Mouse (Mus musculus) heart, embryonic 11.5 days (tissue): ENCODE data around the gene Lypd3. TPM values are rescaled to one million over a fixed set of nuclear protein-coding genes. Genes with fewer than 3 reads are reported as not detected.
"Not testable (repeated sequence)": the region's sequence is repeated elsewhere in the genome, so short reads cannot be mapped to it uniquely, and the experiment has no call there.

ENCODE experiments used
- ATAC-seq: fragments of 200-750 bp; cut with Nextera tagmentation; replicated peaks from 2 replicates; pipeline ENCODE4 v1.8.0; 2017; ENCODE audit warnings: moderate library complexity; ENCODE audit not compliant: insufficient number of reproducible peaks, low FRiP score, low TSS enrichment
- H3K27ac ChIP-seq: fragments of 300-500 bp; sonication (generic); 2 replicates; pipeline ENCODE4 v1.5.1; 2014; ENCODE audit warnings: mild to moderate bottlenecking, low read depth, low read length
- H3K27me3 ChIP-seq: fragments of 300-500 bp; sonication (generic); 2 replicates; pipeline ENCODE4 v1.6.1; 2014; ENCODE audit warnings: mild to moderate bottlenecking, low read length, mixed read lengths; ENCODE audit not compliant: control insufficient read depth, insufficient read depth
- H3K36me3 ChIP-seq: fragments of 300-500 bp; sonication (generic); 2 replicates; pipeline ENCODE4 v1.6.1; 2014; ENCODE audit warnings: mild to moderate bottlenecking, low read length, moderate library complexity, mixed read lengths; ENCODE audit not compliant: control insufficient read depth, insufficient read depth
- H3K4me1 ChIP-seq: fragments of 300-500 bp; sonication (generic); 2 replicates; pipeline ENCODE4 v1.6.1; 2014; ENCODE audit warnings: low read length; ENCODE audit not compliant: control insufficient read depth, insufficient read depth
- H3K4me2 ChIP-seq: fragments of 300-500 bp; sonication (generic); 2 replicates; pipeline ENCODE4 v1.6.1; 2014; ENCODE audit warnings: mild to moderate bottlenecking, moderate library complexity
- H3K4me3 ChIP-seq: fragments of 300-500 bp; sonication (generic); 2 replicates; pipeline ENCODE4 v1.5.1; 2014; ENCODE audit warnings: low read depth, low read length
- H3K9ac ChIP-seq: fragments of 300-500 bp; sonication (generic); 2 replicates; pipeline ENCODE4 v1.6.1; 2014; ENCODE audit warnings: mild to moderate bottlenecking, low read depth, low read length, moderate library complexity
- H3K9me3 ChIP-seq: fragments of 300-500 bp; sonication (generic); replicated peaks from 2 replicates; pipeline ENCODE4 v1.6.1; 2016; ENCODE audit warnings: low read length; ENCODE audit not compliant: control insufficient read depth
- WGBS: fragments of 180-500 bp; shearing (Covaris S2); extraction: QIAGEN DNeasy Blood & Tissue Kit; methylation state at CpG from one replicate; pipeline ENCODE4 v1.1.7; 2014; ENCODE audit not compliant: insufficient replicate concordance; 5-methylcytosine and 5-hydroxymethylcytosine counted together
- polyA plus RNA-seq: library from polyadenylated mRNA; unstranded; fragments of >200 nt; fragmentation: Nextera tagmentation; extraction: Ambion mirVana; gene quantifications from 2 replicates; pipeline ENCODE4 v1.2.1, GENCODE M21; 2014

The Lypd3 gene
- polyA plus RNA-seq, 1 experiment from 2014 or later = 0.09 TPM

- no peak overlapping the region for H3K9ac ChIP-seq
- no peaks in the 10 kb centered on the region for H3K9me3 ChIP-seq
- no peak overlapping the region for H3K4me2 ChIP-seq
- no peaks in the 10 kb centered on the region for H3K36me3 ChIP-seq
- no peaks in the 10 kb centered on the region for H3K4me1 ChIP-seq
- no peaks in the 10 kb centered on the region for H3K27me3 ChIP-seq
- H3K4me3 ChIP-seq = no peak overlapping the region
- WGBS = 60% methylated on average over 17 of the region's 17 CpGs
- no peak for ATAC-seq
- no peak overlapping the region for H3K27ac ChIP-seq
These were observed 25.0 kb downstream of the Lypd3 start for GRCm38 (mm10) chr7:24661118-24661904.

- H3K9ac ChIP-seq = no peak overlapping the region
- no peak overlapping the region for H3K4me3 ChIP-seq
- H3K36me3 ChIP-seq = no peaks in the 10 kb centered on the region
- 10% methylated on average over 8 of the region's 8 CpGs for WGBS
- H3K4me2 ChIP-seq = no peak overlapping the region
- ATAC-seq = no peak
- H3K4me1 ChIP-seq = no peaks in the 10 kb centered on the region
- no peak overlapping the region for H3K27ac ChIP-seq
- no peaks in the 10 kb centered on the region for H3K9me3 ChIP-seq
- H3K27me3 ChIP-seq = no peaks in the 10 kb centered on the region
These were observed 26.2 kb downstream of the Lypd3 start for GRCm38 (mm10) chr7:24662575-24662974.

GRCm38 (mm10) chr7:24664301-24664700 lies 28.0 kb downstream of the Lypd3 start:
- Histone ChIP-seq H3K36me3 (no peaks in the 10 kb centered on the region), H3K27me3 (no peaks in the 10 kb centered on the region), H3K4me2 (no peak overlapping the region), H3K9ac (no peak overlapping the region), H3K4me3 (no peak overlapping the region), H3K4me1 (no peaks in the 10 kb centered on the region), H3K27ac (no peak overlapping the region), H3K9me3 (no peaks in the 10 kb centered on the region)
- ATAC-seq = no peak
- WGBS = 27% methylated on average over 8 of the region's 8 CpGs

GRCm38 (mm10) chr7:24664959-24665358 lies 28.6 kb downstream of the Lypd3 start:
- H3K4me3 ChIP-seq = no peak overlapping the region
- H3K9me3 ChIP-seq = no peaks in the 10 kb centered on the region
- H3K27me3 ChIP-seq = no peaks in the 10 kb centered on the region
- H3K4me2 ChIP-seq = no peak overlapping the region
- no peak overlapping the region for H3K9ac ChIP-seq
- no peak for ATAC-seq
- H3K36me3 ChIP-seq = no peaks in the 10 kb centered on the region
- H3K4me1 ChIP-seq = no peaks in the 10 kb centered on the region
- 59% methylated on average over 9 of the region's 9 CpGs for WGBS
- H3K27ac ChIP-seq = no peak overlapping the region

- WGBS = 88% methylated on average over 23 of the region's 23 CpGs
These were observed 35.6 kb downstream of the Lypd3 start for GRCm38 (mm10) chr7:24671944-24672439.

GRCm38 (mm10) chr7:24676575-24676974 lies 40.2 kb downstream of the Lypd3 start, which contains the start of gene Tex101:
Tex101 (minus strand) TSS chr7:24676675.
- ATAC-seq = no peak
- Histone ChIP-seq H3K9ac (no peak within 1 kb of the TSS), H3K4me3 (no peak within 1 kb of the TSS), H3K27me3 (no peaks in the 10 kb centered on the region), H3K9me3 (no peaks in the 10 kb centered on the region), H3K4me2 (no peak within 1 kb of the TSS), H3K4me1 (no peaks in the 10 kb centered on the region), H3K27ac (no peak within 1 kb of the TSS), H3K36me3 (no peaks in the 10 kb centered on the region)
- WGBS = 82% methylated on average over 9 of the region's 9 CpGs

More at GRCm38 (mm10) chr7:24671944-24672439, 35.6 kb downstream of the Lypd3 start:
- H3K9ac ChIP-seq = no peak overlapping the region
- ATAC-seq = no peak
- no peaks in the 10 kb centered on the region for H3K27me3 ChIP-seq
- H3K4me3 ChIP-seq = no peak overlapping the region
- no peaks in the 10 kb centered on the region for H3K9me3 ChIP-seq
- no peaks in the 10 kb centered on the region for H3K36me3 ChIP-seq
- H3K4me1 ChIP-seq = no peaks in the 10 kb centered on the region
- H3K4me2 ChIP-seq = no peak overlapping the region
- H3K27ac ChIP-seq = no peak overlapping the region

GRCm38 (mm10) chr7:24684121-24684520 lies 47.8 kb downstream of the Lypd3 start:
- not testable (repeated sequence) for H3K27me3 ChIP-seq, H3K9ac ChIP-seq, H3K4me3 ChIP-seq, ATAC-seq, H3K4me2 ChIP-seq, H3K27ac ChIP-seq, H3K9me3 ChIP-seq, H3K4me1 ChIP-seq, H3K36me3 ChIP-seq
- 72% methylated on average over 7 of the region's 7 CpGs for WGBS

GRCm38 (mm10) chr7:24687519-24687918 lies 51.2 kb downstream of the Lypd3 start:
- not testable (repeated sequence) for H3K36me3 ChIP-seq, H3K4me1 ChIP-seq, H3K9me3 ChIP-seq, H3K4me3 ChIP-seq, H3K27me3 ChIP-seq, H3K27ac ChIP-seq, ATAC-seq, H3K9ac ChIP-seq, H3K4me2 ChIP-seq
- WGBS = 85% methylated on average over 10 of the region's 10 CpGs
